Mouse (Mus musculus) frontal cortex, postnatal 14 days (tissue): Measurements from ENCODE around the gene Psip1.

Source experiments
- DNase-seq, 2 experiments: peaks; one replicate each; pipeline ENCODE4 v3.0.0; 2022; ENCODE audit warnings: low spot score in 2 of 2

Psip1 gene

DNA sequence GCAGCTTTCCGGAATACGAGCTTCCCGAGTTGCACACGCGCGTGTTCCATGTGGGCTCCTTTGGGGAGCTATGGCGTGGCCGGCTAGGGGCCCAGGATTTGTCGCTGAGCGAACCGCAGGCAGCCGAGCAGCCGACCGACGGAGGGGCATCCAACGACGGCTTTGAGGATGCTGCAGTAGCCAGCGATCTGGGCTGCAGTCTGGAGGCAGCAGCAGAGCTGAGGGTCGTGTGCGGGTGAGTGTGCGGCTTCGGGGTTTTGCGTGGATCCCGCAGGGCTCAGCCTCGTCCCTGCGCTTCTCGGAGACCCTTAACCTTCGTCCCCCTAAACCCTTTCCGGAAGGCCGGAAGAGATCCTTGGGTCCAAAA is 68.5 kb downstream of the Psip1 start:
- DNase-seq: no peak

- peak; percentile 92 to 96 for DNase-seq
These were observed 69.0 kb downstream of the Psip1 start, which contains the start of gene Snapc3 for GRCm38 (mm10) chr4:83417160-83417819. Gene Snapc3 (plus strand): TSS chr4:83417724.

GRCm38 (mm10) chr4:83414241-83414824 is 71.9 kb downstream of the Psip1 start:
- no peak for DNase-seq

DNA sequence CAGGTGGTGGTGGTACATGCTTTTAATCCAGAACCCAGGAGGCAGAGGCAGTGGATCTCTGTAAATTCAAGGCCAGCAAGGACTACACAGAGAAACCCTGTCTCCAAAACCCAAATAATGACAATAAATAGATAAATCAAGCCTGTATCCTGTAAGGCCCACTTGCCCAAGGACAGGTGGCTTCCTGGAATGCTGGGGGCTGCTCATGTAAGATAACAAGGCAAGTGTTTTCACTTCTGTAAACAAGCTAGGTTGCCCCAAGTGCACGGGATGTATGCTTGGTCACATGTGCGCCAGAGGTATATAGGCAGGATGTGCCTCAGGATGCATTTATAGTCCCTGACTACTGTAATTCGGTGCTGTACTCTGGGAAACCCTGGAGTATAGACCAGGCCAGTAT is 74.2 kb downstream of the Psip1 start:
- no peak for DNase-seq

DNA sequence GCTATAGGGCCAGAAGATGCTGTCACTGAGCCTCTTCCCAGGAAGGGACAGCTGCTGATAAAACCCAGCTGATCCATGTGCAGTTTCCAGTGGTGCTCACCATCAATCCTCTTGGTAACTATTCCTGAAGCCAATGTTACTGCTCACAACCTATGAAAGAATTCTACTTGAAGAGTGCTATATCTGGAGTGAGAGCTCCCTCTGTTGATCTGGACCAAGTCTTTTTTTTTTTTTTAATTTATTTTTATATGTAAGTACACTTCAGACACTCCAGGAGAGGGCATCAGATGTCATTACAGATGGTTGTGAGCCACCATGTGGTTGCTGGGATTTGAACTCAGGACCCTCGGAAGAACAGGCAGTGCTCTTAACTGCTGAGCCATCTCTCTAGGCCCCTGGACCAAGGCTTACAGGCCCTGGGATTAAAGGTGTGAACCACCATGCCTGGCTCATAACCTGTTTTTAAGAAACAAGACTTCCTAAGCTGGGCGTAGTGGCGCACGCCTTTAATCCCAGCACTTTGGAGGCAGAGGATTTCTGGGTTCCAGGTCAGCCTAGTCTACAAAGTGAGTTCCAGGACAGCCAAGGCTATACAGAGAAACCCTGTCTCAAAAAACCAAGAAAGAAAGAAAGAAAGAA is 76.3 kb downstream of the Psip1 start:
- no peak for DNase-seq

GRCm38 (mm10) chr4:83407688-83408087 is 78.6 kb downstream of the Psip1 start:
- no peak for DNase-seq
